Mouse (Mus musculus): ENCODE measurements around the gene Cask. TPM values are rescaled to one million over a fixed set of nuclear protein-coding genes. Genes with fewer than 3 reads are reported as not detected.

The Cask gene
- polyA plus RNA-seq, 1 experiment from 2014 or later: 11.1 TPM

- 72% methylated on average over 7 of the region's 7 CpGs for WGBS
- Histone ChIP-seq H3K4me3 (replicated peaks; ENCODE audit: low read depth, low read length) (no peak overlapping the region), H3K4me2 (ENCODE audit: low read length) (no peak overlapping the region), H3K36me3 (ENCODE audit: insufficient read depth, low read length) (no peaks in the 10 kb centered on the region), H3K27me3 (ENCODE audit: insufficient read depth, low read length) (no peaks in the 10 kb centered on the region), H3K27ac (no peak overlapping the region), H3K4me1 (replicated peaks; ENCODE audit: insufficient read depth, low read length) (no peaks in the 10 kb centered on the region), H3K9ac (ENCODE audit: low read depth, low read length) (no peak overlapping the region), H3K9me3 (replicated peaks; ENCODE audit: low read length) (no peaks in the 10 kb centered on the region)
- DNase-seq (ENCODE audit: low spot score) (no peak), ATAC-seq (replicated peaks; ENCODE audit: low FRiP score, low read depth) (no peak)
- TF ChIP-seq CTCF (IDR thresholded peaks at IDR 0.05; ENCODE audit: low read depth): no peak
These were observed 348.2 kb downstream of the Cask start for GRCm38 (mm10) chrX:13502862-13503375.

GRCm38 (mm10) chrX:13500284-13500683, 350.9 kb downstream of the Cask start:
- WGBS: 77% methylated on average over 4 of the region's 4 CpGs

GRCm38 (mm10) chrX:13494892-13495703, 356.1 kb downstream of the Cask start:
- WGBS: 79% methylated on average over 8 of the region's 8 CpGs
- H3K4me1 ChIP-seq (replicated peaks; ENCODE audit: insufficient read depth, low read length): no peaks in the 10 kb centered on the region
- H3K4me2 ChIP-seq (ENCODE audit: low read length): no peak overlapping the region
- no peaks in the 10 kb centered on the region for H3K27me3 ChIP-seq (ENCODE audit: insufficient read depth, low read length)
- no peak for DNase-seq (ENCODE audit: low spot score)
- H3K36me3 ChIP-seq (ENCODE audit: insufficient read depth, low read length): no peaks in the 10 kb centered on the region
- ATAC-seq (replicated peaks; ENCODE audit: low FRiP score, low read depth): no peak
- no peaks in the 10 kb centered on the region for H3K9me3 ChIP-seq (replicated peaks; ENCODE audit: low read length)
- no peak overlapping the region for H3K27ac ChIP-seq
- no peak overlapping the region for H3K9ac ChIP-seq (ENCODE audit: low read depth, low read length)
- no peak overlapping the region for H3K4me3 ChIP-seq (replicated peaks; ENCODE audit: low read depth, low read length)
- TF ChIP-seq CTCF (IDR thresholded peaks at IDR 0.05; ENCODE audit: low read depth): no peak

More at GRCm38 (mm10) chrX:13500284-13500683, 350.9 kb downstream of the Cask start:
- no peak for TF ChIP-seq CTCF (IDR thresholded peaks at IDR 0.05; ENCODE audit: low read depth)
- no peak for DNase-seq (ENCODE audit: low spot score)
- no peaks in the 10 kb centered on the region for H3K27me3 ChIP-seq (ENCODE audit: insufficient read depth, low read length)
- H3K9ac ChIP-seq (ENCODE audit: low read depth, low read length): no peak overlapping the region
- no peak overlapping the region for H3K27ac ChIP-seq
- H3K4me1 ChIP-seq (replicated peaks; ENCODE audit: insufficient read depth, low read length): no peaks in the 10 kb centered on the region
- ATAC-seq (replicated peaks; ENCODE audit: low FRiP score, low read depth): no peak
- H3K4me3 ChIP-seq (replicated peaks; ENCODE audit: low read depth, low read length): no peak overlapping the region
- no peaks in the 10 kb centered on the region for H3K9me3 ChIP-seq (replicated peaks; ENCODE audit: low read length)
- H3K36me3 ChIP-seq (ENCODE audit: insufficient read depth, low read length): no peaks in the 10 kb centered on the region
- no peak overlapping the region for H3K4me2 ChIP-seq (ENCODE audit: low read length)

GRCm38 (mm10) chrX:13492922-13493321, 358.2 kb downstream of the Cask start:
- no peaks in the 10 kb centered on the region for H3K9me3 ChIP-seq (replicated peaks; ENCODE audit: low read length)
- H3K27me3 ChIP-seq (ENCODE audit: insufficient read depth, low read length): no peaks in the 10 kb centered on the region
- no peak overlapping the region for H3K27ac ChIP-seq
- H3K36me3 ChIP-seq (ENCODE audit: insufficient read depth, low read length): no peaks in the 10 kb centered on the region
- ATAC-seq (replicated peaks; ENCODE audit: low FRiP score, low read depth) (no peak), DNase-seq (ENCODE audit: low spot score) (no peak)
- H3K4me2 ChIP-seq (ENCODE audit: low read length): no peak overlapping the region
- H3K4me3 ChIP-seq (replicated peaks; ENCODE audit: low read depth, low read length): no peak overlapping the region
- H3K9ac ChIP-seq (ENCODE audit: low read depth, low read length): no peak overlapping the region
- H3K4me1 ChIP-seq (replicated peaks; ENCODE audit: insufficient read depth, low read length): no peaks in the 10 kb centered on the region
- TF ChIP-seq CTCF (IDR thresholded peaks at IDR 0.05; ENCODE audit: low read depth): no peak

GRCm38 (mm10) chrX:13490941-13491340, 360.2 kb downstream of the Cask start:
- DNase-seq (ENCODE audit: low spot score) (no peak), ATAC-seq (replicated peaks; ENCODE audit: low FRiP score, low read depth) (no peak)
- no peak overlapping the region for H3K9ac ChIP-seq (ENCODE audit: low read depth, low read length)
- no peaks in the 10 kb centered on the region for H3K36me3 ChIP-seq (ENCODE audit: insufficient read depth, low read length)
- 59% methylated on average over 3 of the region's 3 CpGs for WGBS
- no peaks in the 10 kb centered on the region for H3K4me1 ChIP-seq (replicated peaks; ENCODE audit: insufficient read depth, low read length)
- no peaks in the 10 kb centered on the region for H3K9me3 ChIP-seq (replicated peaks; ENCODE audit: low read length)
- no peaks in the 10 kb centered on the region for H3K27me3 ChIP-seq (ENCODE audit: insufficient read depth, low read length)
- no peak overlapping the region for H3K4me3 ChIP-seq (replicated peaks; ENCODE audit: low read depth, low read length)
- no peak for TF ChIP-seq CTCF (IDR thresholded peaks at IDR 0.05; ENCODE audit: low read depth)
- H3K4me2 ChIP-seq (ENCODE audit: low read length): no peak overlapping the region
- H3K27ac ChIP-seq: no peak overlapping the region

- no peaks in the 10 kb centered on the region for H3K9me3 ChIP-seq (replicated peaks; ENCODE audit: low read length)
- H3K36me3 ChIP-seq (ENCODE audit: insufficient read depth, low read length): no peaks in the 10 kb centered on the region
- H3K4me1 ChIP-seq (replicated peaks; ENCODE audit: insufficient read depth, low read length): no peaks in the 10 kb centered on the region
- H3K27ac ChIP-seq: no peak overlapping the region
- H3K4me2 ChIP-seq (ENCODE audit: low read length): no peak overlapping the region
- no peak for DNase-seq (ENCODE audit: low spot score)
- H3K27me3 ChIP-seq (ENCODE audit: insufficient read depth, low read length): no peaks in the 10 kb centered on the region
- TF ChIP-seq CTCF (IDR thresholded peaks at IDR 0.05; ENCODE audit: low read depth): no peak
- H3K9ac ChIP-seq (ENCODE audit: low read depth, low read length): no peak overlapping the region
- 77% methylated on average over 1 of the region's 1 CpGs for WGBS
- no peak for ATAC-seq (replicated peaks; ENCODE audit: low FRiP score, low read depth)
- H3K4me3 ChIP-seq (replicated peaks; ENCODE audit: low read depth, low read length): no peak overlapping the region
These were observed 361.4 kb downstream of the Cask start for GRCm38 (mm10) chrX:13489761-13490160.

Data from kidney, postnatal 0 days (tissue).